Mouse (Mus musculus): ENCODE measurements around the gene Ercc6l2. TPM values are rescaled to one million over a fixed set of nuclear protein-coding genes. Genes with fewer than 3 reads are reported as not detected.

The Ercc6l2 gene
- polyA plus RNA-seq, 1 experiment from 2014 or later = 16.8 TPM

GRCm38 (mm10) chr13:63936369-63936768 lies 121.3 kb downstream of the Ercc6l2 start:
- 38% methylated on average over 9 of the region's 9 CpGs for WGBS (ENCODE audit: missing documents)
- H3K36me3 ChIP-seq (ENCODE audit: inconsistent target) = no peaks in the 10 kb centered on the region

GRCm38 (mm10) chr13:63940257-63940656 lies 125.2 kb downstream of the Ercc6l2 start:
- no peak overlapping the region for H3K27ac ChIP-seq
- no peaks in the 10 kb centered on the region for H3K79me2 ChIP-seq (ENCODE audit: inconsistent target)
- no peaks in the 10 kb centered on the region for H3K36me3 ChIP-seq (ENCODE audit: inconsistent target)
- no peak overlapping the region for H3K4me3 ChIP-seq (ENCODE audit: inconsistent target)
- WGBS (ENCODE audit: missing documents) = 85% methylated on average over 1 of the region's 1 CpGs

More at GRCm38 (mm10) chr13:63936369-63936768, 121.3 kb downstream of the Ercc6l2 start:
- no peak overlapping the region for H3K27ac ChIP-seq
- H3K79me2 ChIP-seq (ENCODE audit: inconsistent target) = no peaks in the 10 kb centered on the region
- H3K4me3 ChIP-seq (ENCODE audit: inconsistent target) = no peak overlapping the region

- Histone ChIP-seq H3K36me3 (ENCODE audit: inconsistent target) (no peaks in the 10 kb centered on the region), H3K4me3 (ENCODE audit: inconsistent target) (no peak overlapping the region), H3K79me2 (ENCODE audit: inconsistent target) (no peaks in the 10 kb centered on the region), H3K27ac (no peak overlapping the region)
- WGBS (ENCODE audit: missing documents) = 64% methylated on average over 4 of the region's 4 CpGs
Observed at GRCm38 (mm10) chr13:63941170-63941569, 126.1 kb downstream of the Ercc6l2 start.

GRCm38 (mm10) chr13:63943605-63944004 lies 128.6 kb downstream of the Ercc6l2 start:
- Histone ChIP-seq H3K36me3 (ENCODE audit: inconsistent target) (no peaks in the 10 kb centered on the region), H3K4me3 (ENCODE audit: inconsistent target) (no peak overlapping the region), H3K27ac (no peak overlapping the region), H3K79me2 (ENCODE audit: inconsistent target) (no peaks in the 10 kb centered on the region)
- WGBS (ENCODE audit: missing documents) = 73% methylated on average over 7 of the region's 7 CpGs

GRCm38 (mm10) chr13:63944344-63945021 lies 129.4 kb downstream of the Ercc6l2 start:
- H3K27ac ChIP-seq = no peak overlapping the region
- 60% methylated on average over 13 of the region's 13 CpGs for WGBS (ENCODE audit: missing documents)
- H3K79me2 ChIP-seq (ENCODE audit: inconsistent target) = no peaks in the 10 kb centered on the region
- no peaks in the 10 kb centered on the region for H3K36me3 ChIP-seq (ENCODE audit: inconsistent target)
- no peak overlapping the region for H3K4me3 ChIP-seq (ENCODE audit: inconsistent target)

Other genes starting within 250 kb of the Ercc6l2 start
- gene Ptch1, start 241.6 kb upstream of the Ercc6l2 start, polyA plus RNA-seq (2018) = 1.7 to 1.8 TPM (median 1.8 TPM) in 3 replicates

Measured in macrophage (primary cell).